Mouse (Mus musculus) G1E (cell line): ENCODE results near the gene Tmcc3.

Experiments
- CTCF ChIP-seq: IDR thresholded peaks from 2 replicates; pipeline ENCODE4 v1.5.1; 2012; ENCODE audit warnings: low read depth, low read length, inconsistent platforms, mixed read lengths
- GATA1 ChIP-seq: IDR thresholded peaks from 2 replicates; pipeline ENCODE4 v1.6.1; 2012; ENCODE audit warnings: borderline replicate concordance, low read length, inconsistent platforms, mixed read lengths
- GATA2 ChIP-seq: IDR thresholded peaks from 2 replicates; pipeline ENCODE4 v1.6.1; 2012; ENCODE audit warnings: low read depth, low read length, inconsistent platforms, borderline replicate concordance
- POLR2AphosphoS5 ChIP-seq: IDR thresholded peaks from 2 replicates; pipeline ENCODE4 v1.6.1; 2012; ENCODE audit warnings: low read depth, low read length, inconsistent platforms; ENCODE audit not compliant: insufficient replicate concordance
- TAL1 ChIP-seq: conservative IDR thresholded peaks from 2 replicates; pipeline ENCODE4 v1.6.1; 2012; ENCODE audit warnings: low read depth, low read length, inconsistent platforms, mixed read lengths

DNA sequence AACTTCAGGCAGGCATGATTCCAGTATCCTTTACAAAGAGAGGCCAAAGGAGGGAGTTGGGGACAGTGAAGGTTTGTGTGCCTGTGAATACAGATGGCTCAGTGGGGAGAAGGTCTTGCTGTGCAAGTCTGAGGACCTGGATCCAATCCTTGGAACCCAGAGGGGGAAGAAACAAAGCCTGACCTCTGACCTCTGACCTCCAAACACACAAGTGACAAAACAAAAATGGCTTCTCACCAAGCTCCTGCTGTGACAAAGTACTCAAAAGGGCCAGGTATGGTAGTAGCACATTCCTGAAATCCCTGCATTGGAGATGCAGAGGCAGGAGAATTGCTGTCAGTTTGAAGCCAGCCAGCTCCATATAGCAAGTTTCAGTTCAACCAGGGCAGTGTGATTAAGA lies 219.7 kb downstream of the Tmcc3 start:
- no peak for TF ChIP-seq GATA1
- TF ChIP-seq CTCF: no peak
- no peak for TF ChIP-seq GATA2
- no peak for TF ChIP-seq TAL1
- TF ChIP-seq POLR2AphosphoS5: no peak
